Mouse (Mus musculus) cerebellum, adult 8-10 months (tissue): ENCODE data around the gene Atp13a5.

Experiments used
- DNase-seq: peaks from one replicate; pipeline ENCODE4 v3.0.0; 2022

Atp13a5 gene

GRCm38 (mm10) chr16:29201146-29201545 is 177.4 kb downstream of the Atp13a5 start:
- DNase-seq = no peak

DNA sequence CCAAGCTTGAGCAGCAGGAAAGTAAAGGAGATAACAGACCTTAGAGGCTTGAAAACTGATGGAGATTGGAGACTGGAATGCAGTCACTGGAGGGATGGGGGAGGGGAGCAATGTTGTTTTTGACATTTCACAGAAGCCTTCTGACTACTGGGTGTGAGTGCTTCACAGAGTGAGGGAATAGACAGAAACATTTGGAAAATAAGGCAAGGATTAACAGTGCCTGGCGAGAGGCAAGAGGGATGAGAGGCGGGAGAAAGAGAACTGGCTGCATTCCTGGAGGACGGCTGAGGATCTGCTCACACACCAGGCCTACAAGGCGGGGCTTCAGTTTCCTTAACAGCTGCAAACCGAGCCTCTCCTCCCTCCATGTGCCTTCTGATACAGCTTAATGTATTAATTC is 180.1 kb downstream of the Atp13a5 start:
- DNase-seq = no peak

DNA sequence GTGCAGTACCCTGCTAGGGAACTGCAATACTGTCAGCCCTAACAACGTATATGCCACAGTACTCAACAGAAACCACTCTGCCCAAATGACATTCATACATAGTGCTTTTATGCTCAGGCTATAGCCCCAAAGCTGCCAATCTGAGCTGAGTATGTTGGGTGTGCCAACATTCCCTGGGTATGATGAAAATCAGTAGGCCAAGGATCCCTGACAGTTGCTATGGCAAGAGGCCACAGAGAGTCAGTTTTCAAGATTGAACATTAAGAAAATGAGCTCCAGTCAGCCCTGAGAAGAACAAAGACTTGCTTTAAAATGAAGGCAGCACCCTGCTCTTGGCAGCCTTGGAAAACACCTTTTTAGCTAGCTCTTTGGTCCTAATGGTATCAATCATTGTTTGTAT is 183.4 kb downstream of the Atp13a5 start:
- DNase-seq = no peak

DNA sequence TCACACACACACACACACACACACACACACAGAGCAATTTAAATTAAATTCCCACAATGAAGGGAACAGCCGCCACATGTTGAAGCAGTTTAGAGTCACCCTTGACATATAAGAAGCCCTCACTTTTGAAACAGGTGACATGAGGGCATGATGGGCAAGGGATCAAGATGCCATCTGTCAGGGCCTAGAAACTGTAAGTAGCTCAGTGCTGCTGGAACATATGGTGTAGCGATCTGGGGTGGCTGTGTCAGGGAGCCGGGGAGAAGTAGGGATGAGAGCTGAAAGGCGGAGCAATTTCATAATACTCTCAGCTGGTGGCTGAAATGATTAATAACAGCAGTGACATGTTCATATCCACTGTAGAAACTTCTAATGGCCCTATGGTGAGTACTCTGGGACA is 184.6 kb downstream of the Atp13a5 start:
- peak; percentile 70 for DNase-seq

- DNase-seq = peak; percentile 62
Measured at GRCm38 (mm10) chr16:29192911-29193310, 185.6 kb downstream of the Atp13a5 start.
